Mouse (Mus musculus) T-helper 1 cell (primary cell): ENCODE measurements around the gene Adcy4.

Experiments
- in situ Hi-C: fragments of 300-600 bp; cut with MboI, MseI; formaldehyde crosslinking; loops from one replicate; pipeline ENCODE4 v1.15.1; 2025; ENCODE audit warnings: high pct_unique_total_duplicates

Adcy4 gene

DNA sequence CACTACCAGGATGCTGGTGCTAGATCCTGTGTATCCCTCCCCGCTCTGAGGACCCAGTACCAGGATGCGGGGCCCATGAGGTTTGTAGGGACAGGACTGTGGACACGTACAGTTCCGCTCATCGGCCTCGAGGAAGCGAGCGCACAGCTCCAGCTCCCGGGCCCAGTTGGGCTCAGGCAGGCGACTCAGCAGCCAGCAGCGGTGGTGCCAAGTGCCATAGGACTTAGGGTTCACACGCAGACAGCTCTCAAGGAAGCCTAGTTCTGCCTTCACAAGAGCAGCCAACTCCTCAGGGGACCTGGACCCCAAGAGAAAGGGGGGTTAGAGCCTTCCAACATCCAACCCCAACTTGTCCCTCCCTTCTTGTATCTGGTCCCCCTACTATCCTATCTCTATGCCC, 63.2 kb downstream of the Adcy4 start:
- in situ Hi-C loops = loop anchor here (25.0 kb wide), 1 partner anchor 842 kb away; no protein-coding TSS in a partner anchor

DNA sequence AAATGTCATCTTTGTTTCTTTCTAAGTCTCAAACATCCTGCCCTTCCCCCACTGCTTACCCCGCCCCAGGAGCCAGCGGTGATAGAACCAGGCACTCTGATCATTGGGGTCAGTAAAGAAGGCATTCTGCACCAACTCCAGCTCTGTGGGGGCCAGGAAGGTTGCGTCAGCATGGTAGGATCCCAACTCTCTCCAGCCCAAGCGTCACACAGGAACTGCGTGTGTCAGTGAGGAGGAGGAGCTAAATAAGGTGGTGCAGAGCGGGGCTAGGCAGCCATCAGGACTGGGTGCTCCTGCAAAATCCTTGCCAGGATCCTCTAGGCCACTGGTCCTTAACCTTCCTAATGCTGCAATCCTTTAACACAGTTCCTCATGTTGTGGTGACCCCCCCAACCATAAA, 64.2 kb downstream of the Adcy4 start:
- in situ Hi-C loops = loop anchor here (25.0 kb wide), 1 partner anchor 843 kb away; no protein-coding TSS in a partner anchor
